Mouse (Mus musculus) ES-Bruce4 (cell line): ENCODE results near the gene Pax7.

Experiments
- CTCF ChIP-seq: IDR thresholded peaks from one replicate; pipeline ENCODE4 v1.8.1; 2011; ENCODE audit warnings: low read depth, low read length
- POLR2A ChIP-seq: IDR thresholded peaks from one replicate; pipeline ENCODE4 v1.8.1; 2011; ENCODE audit warnings: low read length; ENCODE audit not compliant: insufficient read depth

DNA sequence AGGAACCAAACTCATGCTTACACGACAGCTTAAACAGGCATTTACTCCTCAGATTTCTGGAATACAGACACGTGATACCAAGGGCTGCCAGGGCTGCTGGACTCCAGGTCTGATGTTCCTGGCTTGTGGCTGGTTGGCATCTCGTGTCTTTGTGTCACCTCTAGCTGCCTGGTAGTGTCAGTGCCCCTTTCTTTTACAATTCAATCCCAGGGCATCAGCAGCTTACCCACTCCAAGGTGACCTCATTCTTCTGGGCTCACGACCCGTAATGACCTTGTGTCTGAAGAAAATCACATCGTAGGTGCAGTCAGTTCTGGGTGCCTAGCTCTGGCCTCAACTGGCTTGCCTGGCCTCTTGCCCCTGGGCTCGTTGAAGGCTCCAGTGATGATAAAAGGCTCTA is 46.0 kb upstream of the Pax7 start:
- TF ChIP-seq CTCF (no peak), POLR2A (no peak)
